Mouse (Mus musculus) embryonic fibroblast, embryonic 13.5 days (primary cell): ENCODE data around the gene Ubap2. TPM values are rescaled to one million over a fixed set of nuclear protein-coding genes. Genes with fewer than 3 reads are reported as not detected.
A peak's percentile ranks its signal among the peaks of the same experiment; 100 is the strongest.

ENCODE experiments used
- H3K27ac ChIP-seq: 2 replicates; pipeline ENCODE4 v1.5.1; 2012; ENCODE audit warnings: low read length, control low read depth, inconsistent platforms; ENCODE audit not compliant: insufficient read depth
- H3K4me1 ChIP-seq: 2 replicates; pipeline ENCODE4 v1.6.1; 2011; ENCODE audit warnings: low read length; ENCODE audit not compliant: control insufficient read depth, insufficient read depth
- H3K4me3 ChIP-seq: 2 replicates; pipeline ENCODE4 v1.5.1; 2011; ENCODE audit warnings: mild to moderate bottlenecking, control low read depth, low read length; ENCODE audit not compliant: insufficient read depth
- CTCF ChIP-seq: IDR thresholded peaks from 2 replicates; pipeline ENCODE4 v1.5.1; 2011; ENCODE audit warnings: mild to moderate bottlenecking, control low read depth, low read length, moderate library complexity, borderline replicate concordance; ENCODE audit not compliant: insufficient read depth
- POLR2A ChIP-seq: IDR thresholded peaks from 2 replicates; pipeline ENCODE4 v1.6.1; 2011; ENCODE audit warnings: low read depth, mild to moderate bottlenecking, control low read depth, low read length, moderate library complexity
- polyA plus RNA-seq: library from polyadenylated mRNA; stranded (reverse); fragments of >200 nt; gene quantifications from 2 replicates; pipeline ENCODE4 v1.2.4, GENCODE M21; 2011; ENCODE audit warnings: low read depth; ENCODE audit not compliant: missing spikeins, insufficient read length

Gene Ubap2
- polyA plus RNA-seq, 1 experiment, result 78.8 TPM

- no peak overlapping the region for H3K27ac ChIP-seq
- H3K4me3 ChIP-seq, result no peak overlapping the region
- no peak for TF ChIP-seq POLR2A
- H3K4me1 ChIP-seq, result peaks cover 2% of the 10 kb centered on the region; the same call in 1 of the 2 replicates
Measured at GRCm38 (mm10) chr4:41189809-41190208, 85.1 kb downstream of the Ubap2 start.

- no peak overlapping the region for H3K27ac ChIP-seq
- no peak overlapping the region for H3K4me3 ChIP-seq
- no peak for TF ChIP-seq CTCF
- no peak for TF ChIP-seq POLR2A
- no peaks in the 10 kb centered on the region; the same call in 1 of the 2 replicates for H3K4me1 ChIP-seq
Measured at GRCm38 (mm10) chr4:41179825-41180725, 94.9 kb downstream of the Ubap2 start.

GRCm38 (mm10) chr4:41174631-41175030 is 100.3 kb downstream of the Ubap2 start:
- no peak overlapping the region for H3K27ac ChIP-seq
- no peak overlapping the region for H3K4me3 ChIP-seq
- H3K4me1 ChIP-seq, result no peaks in the 10 kb centered on the region; the same call in 1 of the 2 replicates
- TF ChIP-seq POLR2A (no peak), CTCF (no peak)

GRCm38 (mm10) chr4:41170970-41171369 is 104.0 kb downstream of the Ubap2 start:
- Histone ChIP-seq H3K27ac (no peak overlapping the region), H3K4me3 (no peak overlapping the region), H3K4me1 (no peaks in the 10 kb centered on the region)
- TF ChIP-seq CTCF, result no peak
- TF ChIP-seq POLR2A, result no peak

GRCm38 (mm10) chr4:41165693-41166475 is 109.1 kb downstream of the Ubap2 start:
- H3K27ac ChIP-seq, result peak overlapping the region; percentile 47
- 0 out of 2 replicates have a peak, but pooled peaks cover 8% of the 10 kb centered on the region for H3K4me1 ChIP-seq
- TF ChIP-seq POLR2A (no peak), CTCF (no peak)
- H3K4me3 ChIP-seq, result no peak overlapping the region

- Histone ChIP-seq H3K27ac (peak overlapping the region; percentile 47; the same call in 1 of the 2 replicates), H3K4me1 (0 out of 2 replicates have a peak, but pooled peaks cover 8% of the 10 kb centered on the region), H3K4me3 (no peak overlapping the region)
- TF ChIP-seq CTCF (no peak), POLR2A (no peak)
Measured at GRCm38 (mm10) chr4:41164974-41165373, 110.0 kb downstream of the Ubap2 start.

GRCm38 (mm10) chr4:41161232-41161631 is 113.7 kb downstream of the Ubap2 start:
- no peak overlapping the region for H3K27ac ChIP-seq
- no peak overlapping the region for H3K4me3 ChIP-seq
- peaks cover 12% of the 10 kb centered on the region for H3K4me1 ChIP-seq
- TF ChIP-seq CTCF, result no peak
- TF ChIP-seq POLR2A, result no peak

GRCm38 (mm10) chr4:41158251-41158650 is 116.7 kb downstream of the Ubap2 start:
- TF ChIP-seq CTCF (no peak), POLR2A (no peak)
- no peak overlapping the region for H3K4me3 ChIP-seq

GRCm38 (mm10) chr4:41156961-41157360 is 118.0 kb downstream of the Ubap2 start:
- Histone ChIP-seq H3K27ac (no peak overlapping the region), H3K4me1 (peaks cover 7% of the 10 kb centered on the region), H3K4me3 (no peak overlapping the region)
- TF ChIP-seq POLR2A, result no peak
- TF ChIP-seq CTCF, result no peak

More at GRCm38 (mm10) chr4:41158251-41158650, 116.7 kb downstream of the Ubap2 start:
- peaks cover 7% of the 10 kb centered on the region for H3K4me1 ChIP-seq
- H3K27ac ChIP-seq, result no peak overlapping the region
